Mouse (Mus musculus) MEL-GATA-1-ER (cell line): ENCODE measurements at regions not wholly inside any gene's neighbourhood (a gene's known extent, or its start where the extent isn't known, plus 50 kb on each side); places are given as distances from the start of the nearest gene placed in this dataset.

Experiments
- DNase-seq: peaks from one replicate; pipeline ENCODE4 v3.0.0-alpha.2; 2012; ENCODE audit warnings: low read depth; ENCODE audit errors: extremely low read depth

- DNase-seq: no peak
These were observed 54.8 kb downstream of the Foxb1 start for GRCm38 (mm10) chr9:69705942-69706341.

- no peak for DNase-seq
These were observed 55.7 kb downstream of the Foxb1 start for GRCm38 (mm10) chr9:69705071-69705470.

- DNase-seq: no peak
These were observed 57.0 kb downstream of the Foxb1 start for GRCm38 (mm10) chr9:69703731-69704130.

GRCm38 (mm10) chr9:69702156-69702928, 58.4 kb downstream of the Foxb1 start:
- no peak for DNase-seq

GRCm38 (mm10) chr9:69700696-69701095, 60.0 kb downstream of the Foxb1 start:
- DNase-seq: no peak

- no peak for DNase-seq
These were observed 69.0 kb downstream of the Foxb1 start for GRCm38 (mm10) chr9:69691756-69692155.

- no peak for DNase-seq
These were observed 73.2 kb downstream of the Foxb1 start for GRCm38 (mm10) chr9:69687349-69688123.

- DNase-seq: no peak
These were observed 74.0 kb downstream of the Foxb1 start for GRCm38 (mm10) chr9:69686766-69687165.

GRCm38 (mm10) chr9:69685630-69686029, 75.1 kb downstream of the Foxb1 start:
- DNase-seq: no peak

GRCm38 (mm10) chr9:69681372-69682213, 79.1 kb downstream of the Foxb1 start:
- no peak for DNase-seq

GRCm38 (mm10) chr9:69678634-69679033, 82.1 kb downstream of the Foxb1 start:
- DNase-seq: no peak

GRCm38 (mm10) chr9:69673463-69674105, 87.2 kb downstream of the Foxb1 start:
- DNase-seq: no peak

GRCm38 (mm10) chr9:69672657-69673462, 87.9 kb downstream of the Foxb1 start:
- DNase-seq: no peak

- no peak for DNase-seq
These were observed 89.5 kb downstream of the Foxb1 start for GRCm38 (mm10) chr9:69671199-69671598.

GRCm38 (mm10) chr9:69670551-69671044, 90.1 kb downstream of the Foxb1 start:
- no peak for DNase-seq

- no peak for DNase-seq
These were observed 90.9 kb downstream of the Foxb1 start for GRCm38 (mm10) chr9:69669611-69670550.

GRCm38 (mm10) chr9:69668475-69669090, 92.2 kb downstream of the Foxb1 start:
- no peak for DNase-seq

- no peak for DNase-seq
These were observed 93.6 kb downstream of the Foxb1 start for GRCm38 (mm10) chr9:69667064-69667533.
